Mouse (Mus musculus): ENCODE data around the gene Slc30a5.

GRCm38 (mm10) chr13:100789083-100789482, 44.1 kb downstream of the Slc30a5 start:
- TF ChIP-seq CTCF (IDR thresholded peaks at IDR 0.05; ENCODE audit: insufficient read depth, low read length) (no peak), POLR2A (IDR thresholded peaks at IDR 0.05; ENCODE audit: borderline replicate concordance, extremely low read depth, low read depth, low read length) (no peak)

Data from lung, adult 2 months (tissue).